Mouse (Mus musculus) neural tube, embryonic 14.5 days (tissue): ENCODE data around the gene Coro1b. TPM values are rescaled to one million over a fixed set of nuclear protein-coding genes. Genes with fewer than 3 reads are reported as not detected.
A peak's percentile ranks its signal among the peaks of the same experiment; 100 is the strongest.
"Not testable (repeated sequence)": the region's sequence is repeated elsewhere in the genome, so short reads cannot be mapped to it uniquely, and the experiment has no call there.

Experiments used
- ATAC-seq: fragments of 200-750 bp; cut with Nextera tagmentation; 2 replicates; pipeline ENCODE4 v1.8.0; 2017; ENCODE audit warnings: low read depth, mild to moderate bottlenecking, moderate TSS enrichment, moderate library complexity
- H3K27ac ChIP-seq: fragments of 300-500 bp; sonication (generic); 2 replicates; pipeline ENCODE4 v1.5.1; 2014; ENCODE audit warnings: low read depth, mild to moderate bottlenecking, control low read depth, low read length, moderate library complexity, mixed read lengths
- H3K27me3 ChIP-seq: fragments of 300-500 bp; sonication (generic); 2 replicates; pipeline ENCODE4 v1.6.1; 2014; ENCODE audit warnings: low read length; ENCODE audit not compliant: control insufficient read depth, insufficient read depth
- H3K36me3 ChIP-seq: fragments of 300-500 bp; sonication (generic); 2 replicates; pipeline ENCODE4 v1.6.1; 2014; ENCODE audit warnings: low read length, mixed read lengths; ENCODE audit not compliant: control insufficient read depth, insufficient read depth
- H3K4me1 ChIP-seq: fragments of 300-500 bp; sonication (generic); 2 replicates; pipeline ENCODE4 v1.6.1; 2014; ENCODE audit warnings: low read length; ENCODE audit not compliant: control insufficient read depth, insufficient read depth
- H3K4me2 ChIP-seq: fragments of 300-500 bp; sonication (generic); 2 replicates; pipeline ENCODE4 v1.6.1; 2014; ENCODE audit warnings: mild to moderate bottlenecking, low read depth, low read length, control low read depth
- H3K4me3 ChIP-seq: fragments of 300-500 bp; sonication (generic); 2 replicates; pipeline ENCODE4 v1.5.1; 2014; ENCODE audit warnings: low read depth, low read length, control low read depth, mixed read lengths
- H3K9ac ChIP-seq: fragments of 300-500 bp; sonication (generic); replicated peaks from 2 replicates; pipeline ENCODE4 v1.6.1; 2014; ENCODE audit warnings: low read depth, mild to moderate bottlenecking, control low read depth, low read length, mixed read lengths
- H3K9me3 ChIP-seq: fragments of 300-500 bp; sonication (generic); 2 replicates; pipeline ENCODE4 v1.6.1; 2016; ENCODE audit warnings: low read length; ENCODE audit not compliant: control insufficient read depth
- WGBS: fragments of 180-500 bp; shearing (Covaris S2); extraction: QIAGEN DNeasy Blood & Tissue Kit; methylation state at CpG from one replicate; pipeline ENCODE4 v1.1.7; 2014; 5-methylcytosine and 5-hydroxymethylcytosine counted together
- polyA plus RNA-seq: library from polyadenylated mRNA; unstranded; fragments of >200 nt; fragmentation: Nextera tagmentation; extraction: Ambion mirVana; gene quantifications from 2 replicates; pipeline ENCODE4 v1.2.1, GENCODE M21; 2014

Gene Coro1b
- polyA plus RNA-seq, 1 experiment from 2014 or later, result 86.9 TPM

- Histone ChIP-seq H3K9me3 (no peaks in the 10 kb centered on the region), H3K27ac (no peak overlapping the region), H3K36me3 (peaks cover 36% of the 10 kb centered on the region), H3K4me3 (no peak overlapping the region), H3K27me3 (no peaks in the 10 kb centered on the region), H3K9ac (no peak overlapping the region), H3K4me2 (no peak overlapping the region), H3K4me1 (peaks cover 6% of the 10 kb centered on the region; the same call in 1 of the 2 replicates)
- WGBS, result 98% methylated on average over 7 of the region's 7 CpGs
- ATAC-seq, result no peak
Observed at GRCm38 (mm10) chr19:4117006-4117405, 31.4 kb upstream of the Coro1b start.

- Histone ChIP-seq H3K27ac (no peak overlapping the region), H3K4me3 (no peak overlapping the region), H3K27me3 (no peaks in the 10 kb centered on the region), H3K36me3 (peaks cover 27% of the 10 kb centered on the region), H3K9me3 (no peaks in the 10 kb centered on the region), H3K9ac (no peak overlapping the region), H3K4me2 (no peak overlapping the region), H3K4me1 (peaks cover 6% of the 10 kb centered on the region; the same call in 1 of the 2 replicates)
- ATAC-seq, result no peak
- 97% methylated on average over 2 of the region's 2 CpGs for WGBS
Observed at GRCm38 (mm10) chr19:4118350-4118749, 30.1 kb upstream of the Coro1b start.

GRCm38 (mm10) chr19:4119716-4120487 is 28.5 kb upstream of the Coro1b start:
- 95% methylated on average over 6 of the region's 6 CpGs for WGBS
- Histone ChIP-seq H3K4me1 (peaks cover 6% of the 10 kb centered on the region; the same call in 1 of the 2 replicates), H3K27ac (no peak overlapping the region), H3K27me3 (no peaks in the 10 kb centered on the region), H3K9ac (no peak overlapping the region), H3K4me3 (no peak overlapping the region), H3K4me2 (no peak overlapping the region), H3K36me3 (peaks cover 12% of the 10 kb centered on the region), H3K9me3 (no peaks in the 10 kb centered on the region)
- ATAC-seq, result no peak

- Histone ChIP-seq H3K27me3 (no peaks in the 10 kb centered on the region), H3K27ac (no peak overlapping the region), H3K9ac (no peak overlapping the region), H3K4me2 (peak overlapping the region; percentile 41), H3K36me3 (peaks cover 6% of the 10 kb centered on the region), H3K9me3 (no peaks in the 10 kb centered on the region), H3K4me3 (peak overlapping the region; percentile 40; the same call in 1 of the 2 replicates), H3K4me1 (peaks cover 6% of the 10 kb centered on the region; the same call in 1 of the 2 replicates)
- ATAC-seq, result no peak
- 93% methylated on average over 2 of the region's 2 CpGs for WGBS
Observed at GRCm38 (mm10) chr19:4120496-4120895, 27.9 kb upstream of the Coro1b start.

- WGBS, result 4% methylated on average over 38 of the region's 38 CpGs
- peak; percentile 84 for ATAC-seq
Observed at GRCm38 (mm10) chr19:4121097-4121805, 27.2 kb upstream of the Coro1b start.

GRCm38 (mm10) chr19:4121896-4122295 is 26.5 kb upstream of the Coro1b start:
- 56% methylated on average over 6 of the region's 6 CpGs for WGBS

More at GRCm38 (mm10) chr19:4121097-4121805, 27.2 kb upstream of the Coro1b start:
- peaks cover 6% of the 10 kb centered on the region; the same call in 1 of the 2 replicates for H3K4me1 ChIP-seq
- no peaks in the 10 kb centered on the region for H3K27me3 ChIP-seq
- no peaks in the 10 kb centered on the region for H3K9me3 ChIP-seq
- peak overlapping the region; percentile 43; the same call in 1 of the 2 replicates for H3K9ac ChIP-seq
- H3K4me2 ChIP-seq, result peak overlapping the region; percentile 41
- H3K4me3 ChIP-seq, result peak overlapping the region; percentile 40
- peaks cover 4% of the 10 kb centered on the region; the same call in 1 of the 2 replicates for H3K36me3 ChIP-seq
- H3K27ac ChIP-seq, result peak overlapping the region; percentile 76; the same call in 1 of the 2 replicates

GRCm38 (mm10) chr19:4122411-4123370 is 25.7 kb upstream of the Coro1b start:
- no peak overlapping the region for H3K4me3 ChIP-seq
- 87% methylated on average over 7 of the region's 7 CpGs for WGBS
- H3K36me3 ChIP-seq, result no peaks in the 10 kb centered on the region
- no peaks in the 10 kb centered on the region for H3K9me3 ChIP-seq
- H3K4me2 ChIP-seq, result no peak overlapping the region
- no peaks in the 10 kb centered on the region for H3K27me3 ChIP-seq
- peaks cover 13% of the 10 kb centered on the region for H3K4me1 ChIP-seq
- ATAC-seq, result no peak
- H3K9ac ChIP-seq, result no peak overlapping the region
- no peak overlapping the region for H3K27ac ChIP-seq

More at GRCm38 (mm10) chr19:4121896-4122295, 26.5 kb upstream of the Coro1b start:
- not testable (repeated sequence) for H3K9ac ChIP-seq, H3K4me3 ChIP-seq, H3K4me2 ChIP-seq, H3K9me3 ChIP-seq, H3K36me3 ChIP-seq, ATAC-seq, H3K27ac ChIP-seq, H3K27me3 ChIP-seq
- peaks cover 10% of the 10 kb centered on the region for H3K4me1 ChIP-seq

GRCm38 (mm10) chr19:4124432-4124831 is 24.0 kb upstream of the Coro1b start:
- H3K27ac ChIP-seq, result no peak overlapping the region
- H3K9ac ChIP-seq, result no peak overlapping the region
- H3K4me1 ChIP-seq, result peaks cover 13% of the 10 kb centered on the region
- H3K27me3 ChIP-seq, result no peaks in the 10 kb centered on the region
- ATAC-seq, result no peak
- no peaks in the 10 kb centered on the region for H3K9me3 ChIP-seq
- no peak overlapping the region for H3K4me3 ChIP-seq
- H3K36me3 ChIP-seq, result peaks cover 10% of the 10 kb centered on the region; the same call in 1 of the 2 replicates
- no peak overlapping the region for H3K4me2 ChIP-seq
- 89% methylated on average over 4 of the region's 4 CpGs for WGBS
